Mouse (Mus musculus): ENCODE data around the gene Ntf3.

Gene Ntf3

DNA sequence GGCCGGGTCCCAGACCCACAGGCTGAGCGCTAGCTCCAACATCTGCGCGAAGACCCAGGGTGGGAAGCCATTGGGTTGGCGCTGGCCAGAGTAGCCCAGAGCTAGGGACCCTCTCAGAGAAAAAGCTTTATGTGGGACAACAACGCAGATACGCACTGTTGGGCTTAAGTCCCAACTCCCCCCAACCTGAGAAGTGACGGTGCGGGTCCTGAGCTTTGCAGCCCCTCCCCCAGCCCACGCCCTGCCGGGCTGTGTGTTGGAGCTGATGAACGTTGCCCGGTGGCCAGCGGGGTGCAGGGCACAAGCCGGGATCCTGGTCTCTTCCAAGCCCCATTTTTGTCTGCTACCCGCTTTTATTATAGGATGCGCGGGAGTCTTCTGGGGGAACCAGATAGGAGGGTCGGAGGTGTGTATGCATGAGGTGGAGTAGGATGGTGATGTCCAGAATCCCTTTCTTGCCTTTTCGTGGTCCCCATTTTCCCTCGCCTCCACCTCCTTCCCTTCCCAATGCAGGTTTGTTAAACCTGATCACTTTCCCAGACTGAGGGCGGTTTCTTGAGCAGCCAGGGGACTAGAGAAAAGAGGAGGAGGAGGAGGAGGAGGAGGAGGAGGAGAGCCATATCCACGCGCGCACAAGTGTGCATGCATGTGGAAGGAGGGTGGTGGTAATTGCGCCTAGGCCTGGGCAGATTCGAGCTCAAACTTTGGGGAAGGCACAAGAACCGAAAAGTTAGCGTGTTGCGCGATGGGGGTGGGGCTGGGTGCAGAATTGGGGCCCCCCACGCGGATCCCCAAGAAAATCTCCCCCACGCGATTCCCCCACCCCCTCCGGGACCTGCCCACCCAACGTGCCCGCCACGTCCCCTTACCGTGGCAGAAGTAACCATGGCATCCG is 2.6 kb downstream of the Ntf3 start:
- TF ChIP-seq NANOG (IDR thresholded peaks at IDR 0.05; ENCODE audit: borderline replicate concordance, low read length), result no peak
- TF ChIP-seq CTCF (conservative IDR thresholded peaks at IDR 0.05; ENCODE audit: low read length), result no peak
- no peak for TF ChIP-seq POU5F1 (IDR thresholded peaks at IDR 0.05; ENCODE audit: borderline replicate concordance, low read length)
- H3K9me3 ChIP-seq (ENCODE audit: low read length), result no peaks in the 10 kb centered on the region
- H3K36me3 ChIP-seq (ENCODE audit: insufficient read depth, low read length), result no peaks in the 10 kb centered on the region
- H3K4me3 ChIP-seq (replicated peaks; ENCODE audit: low read length), result peak overlapping the region; percentile 60
- peaks cover 83% of the 10 kb centered on the region for H3K27me3 ChIP-seq (ENCODE audit: insufficient read depth, low read length)
- H3K4me1 ChIP-seq (replicated peaks; ENCODE audit: low read depth, low read length), result peaks cover 55% of the 10 kb centered on the region

DNA sequence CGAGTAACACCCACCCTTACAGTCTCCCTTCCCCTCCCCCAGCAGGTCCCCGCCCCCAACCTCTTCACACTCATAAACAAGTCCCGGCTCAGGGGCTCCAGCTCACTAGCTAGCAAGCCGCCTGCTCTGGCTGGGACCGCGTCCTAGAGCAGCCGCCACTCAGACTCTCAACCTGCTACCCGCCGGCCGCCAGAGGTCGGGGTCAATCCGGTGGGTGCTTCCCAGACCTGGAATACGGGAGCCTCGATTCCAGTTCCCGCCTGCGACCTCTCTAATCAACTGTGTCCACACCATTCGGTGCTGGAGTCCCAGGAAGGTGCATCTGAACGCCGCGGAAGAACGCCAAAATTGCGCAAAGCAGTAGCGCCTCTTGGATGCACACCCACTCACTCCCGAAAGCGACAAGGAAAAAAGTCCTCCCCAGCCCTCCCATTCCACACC is 3.5 kb downstream of the Ntf3 start:
- H3K4me3 ChIP-seq (replicated peaks; ENCODE audit: low read length), result peak overlapping the region; percentile 60
- H3K36me3 ChIP-seq (ENCODE audit: insufficient read depth, low read length), result no peaks in the 10 kb centered on the region
- no peaks in the 10 kb centered on the region for H3K9me3 ChIP-seq (ENCODE audit: low read length)
- H3K27me3 ChIP-seq (ENCODE audit: insufficient read depth, low read length), result peaks cover 82% of the 10 kb centered on the region
- TF ChIP-seq NANOG (IDR thresholded peaks at IDR 0.05; ENCODE audit: borderline replicate concordance, low read length), result no peak
- TF ChIP-seq CTCF (conservative IDR thresholded peaks at IDR 0.05; ENCODE audit: low read length), result no peak
- no peak for TF ChIP-seq POU5F1 (IDR thresholded peaks at IDR 0.05; ENCODE audit: borderline replicate concordance, low read length)
- peaks cover 55% of the 10 kb centered on the region for H3K4me1 ChIP-seq (replicated peaks; ENCODE audit: low read depth, low read length)

DNA sequence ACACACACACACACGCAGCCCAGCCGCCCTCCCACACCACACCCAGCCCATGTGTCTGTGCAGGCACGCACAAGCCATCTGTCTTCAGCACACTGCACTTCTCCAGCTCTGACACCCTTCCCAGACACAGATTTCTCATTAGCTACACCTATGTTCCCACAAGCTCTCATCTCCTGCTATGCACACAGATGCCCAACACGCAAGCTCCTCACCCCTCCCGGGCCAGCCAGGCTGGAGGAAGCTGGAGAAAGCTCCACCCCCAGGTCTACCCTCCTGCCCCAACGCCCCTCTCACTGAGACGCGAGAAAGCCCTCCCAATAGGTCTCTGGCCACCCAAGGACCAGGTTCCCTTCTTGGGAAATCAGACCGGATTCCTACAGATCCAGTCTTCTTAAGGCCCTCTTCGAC is 4.4 kb downstream of the Ntf3 start:
- TF ChIP-seq CTCF (conservative IDR thresholded peaks at IDR 0.05; ENCODE audit: low read length) (no peak), NANOG (IDR thresholded peaks at IDR 0.05; ENCODE audit: borderline replicate concordance, low read length) (no peak), POU5F1 (IDR thresholded peaks at IDR 0.05; ENCODE audit: borderline replicate concordance, low read length) (no peak)
- H3K36me3 ChIP-seq (ENCODE audit: insufficient read depth, low read length), result no peaks in the 10 kb centered on the region
- H3K9me3 ChIP-seq (ENCODE audit: low read length), result no peaks in the 10 kb centered on the region
- H3K4me1 ChIP-seq (replicated peaks; ENCODE audit: low read depth, low read length), result peaks cover 52% of the 10 kb centered on the region
- peak overlapping the region; percentile 41 for H3K4me3 ChIP-seq (replicated peaks; ENCODE audit: low read length)
- peaks cover 77% of the 10 kb centered on the region for H3K27me3 ChIP-seq (ENCODE audit: insufficient read depth, low read length)

DNA sequence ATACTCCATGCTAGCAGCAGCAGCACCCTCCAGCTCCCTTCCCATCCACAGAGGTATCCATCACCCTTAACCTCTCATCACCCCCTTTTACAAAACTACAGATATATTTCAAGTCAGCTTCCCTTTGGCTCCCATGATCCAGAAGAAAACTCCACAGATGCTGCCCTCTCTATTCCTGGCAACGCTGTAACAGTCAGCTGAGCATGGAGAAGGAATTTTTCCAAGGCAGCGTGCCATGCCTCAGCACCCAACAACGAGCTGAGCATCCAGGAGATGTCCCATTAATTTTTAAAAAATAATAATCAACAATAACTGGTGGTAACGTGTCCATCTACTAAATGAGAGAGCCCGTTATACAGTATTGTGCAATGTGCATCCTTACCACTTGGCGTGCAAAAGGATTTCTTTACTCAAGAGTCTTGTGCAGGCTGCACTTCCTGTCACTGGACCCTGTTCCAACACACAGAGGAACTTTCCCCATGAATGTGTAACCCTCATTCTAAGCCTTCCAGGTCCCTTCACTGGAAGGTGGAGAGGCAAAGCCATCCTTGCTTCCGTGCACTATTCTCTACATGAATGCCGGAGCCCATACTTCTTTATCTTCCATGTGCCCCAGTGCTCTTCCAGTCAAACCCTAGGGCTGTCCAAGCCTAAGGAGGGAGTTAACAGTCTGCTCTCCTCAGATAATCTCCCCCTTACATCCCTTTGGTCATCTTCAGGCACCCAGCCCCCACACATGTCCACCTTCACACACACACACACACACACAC is 5.0 kb downstream of the Ntf3 start:
- no peak for TF ChIP-seq CTCF (conservative IDR thresholded peaks at IDR 0.05; ENCODE audit: low read length)
- no peak for TF ChIP-seq NANOG (IDR thresholded peaks at IDR 0.05; ENCODE audit: borderline replicate concordance, low read length)
- TF ChIP-seq POU5F1 (IDR thresholded peaks at IDR 0.05; ENCODE audit: borderline replicate concordance, low read length), result no peak
- H3K36me3 ChIP-seq (ENCODE audit: insufficient read depth, low read length), result no peaks in the 10 kb centered on the region
- H3K27me3 ChIP-seq (ENCODE audit: insufficient read depth, low read length), result peaks cover 71% of the 10 kb centered on the region
- no peak overlapping the region for H3K4me3 ChIP-seq (replicated peaks; ENCODE audit: low read length)
- peaks cover 46% of the 10 kb centered on the region for H3K4me1 ChIP-seq (replicated peaks; ENCODE audit: low read depth, low read length)
- H3K9me3 ChIP-seq (ENCODE audit: low read length), result no peaks in the 10 kb centered on the region

DNA sequence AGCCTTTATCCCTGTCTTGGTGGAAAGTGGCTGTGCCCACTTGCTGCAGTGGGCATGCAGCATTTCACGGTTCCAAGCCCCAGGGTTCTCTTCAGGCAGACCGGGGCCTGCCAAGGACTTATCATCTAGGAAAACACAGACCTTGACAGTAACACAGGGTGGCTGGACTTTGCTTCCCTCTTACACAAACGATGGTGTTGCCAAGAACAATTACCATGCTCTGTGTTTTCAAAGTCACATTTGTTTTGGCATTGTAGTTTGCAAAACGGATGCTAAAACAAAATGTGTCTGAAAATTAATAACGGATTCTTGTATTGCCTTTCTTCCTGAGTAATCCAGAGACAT is 6.7 kb downstream of the Ntf3 start:
- TF ChIP-seq CTCF (conservative IDR thresholded peaks at IDR 0.05; ENCODE audit: low read length) (no peak), NANOG (IDR thresholded peaks at IDR 0.05; ENCODE audit: borderline replicate concordance, low read length) (no peak), POU5F1 (IDR thresholded peaks at IDR 0.05; ENCODE audit: borderline replicate concordance, low read length) (no peak)
- Histone ChIP-seq H3K4me3 (replicated peaks; ENCODE audit: low read length) (no peak overlapping the region), H3K4me1 (replicated peaks; ENCODE audit: low read depth, low read length) (peaks cover 32% of the 10 kb centered on the region), H3K27me3 (ENCODE audit: insufficient read depth, low read length) (peaks cover 56% of the 10 kb centered on the region), H3K9me3 (ENCODE audit: low read length) (no peaks in the 10 kb centered on the region), H3K36me3 (ENCODE audit: insufficient read depth, low read length) (no peaks in the 10 kb centered on the region)

DNA sequence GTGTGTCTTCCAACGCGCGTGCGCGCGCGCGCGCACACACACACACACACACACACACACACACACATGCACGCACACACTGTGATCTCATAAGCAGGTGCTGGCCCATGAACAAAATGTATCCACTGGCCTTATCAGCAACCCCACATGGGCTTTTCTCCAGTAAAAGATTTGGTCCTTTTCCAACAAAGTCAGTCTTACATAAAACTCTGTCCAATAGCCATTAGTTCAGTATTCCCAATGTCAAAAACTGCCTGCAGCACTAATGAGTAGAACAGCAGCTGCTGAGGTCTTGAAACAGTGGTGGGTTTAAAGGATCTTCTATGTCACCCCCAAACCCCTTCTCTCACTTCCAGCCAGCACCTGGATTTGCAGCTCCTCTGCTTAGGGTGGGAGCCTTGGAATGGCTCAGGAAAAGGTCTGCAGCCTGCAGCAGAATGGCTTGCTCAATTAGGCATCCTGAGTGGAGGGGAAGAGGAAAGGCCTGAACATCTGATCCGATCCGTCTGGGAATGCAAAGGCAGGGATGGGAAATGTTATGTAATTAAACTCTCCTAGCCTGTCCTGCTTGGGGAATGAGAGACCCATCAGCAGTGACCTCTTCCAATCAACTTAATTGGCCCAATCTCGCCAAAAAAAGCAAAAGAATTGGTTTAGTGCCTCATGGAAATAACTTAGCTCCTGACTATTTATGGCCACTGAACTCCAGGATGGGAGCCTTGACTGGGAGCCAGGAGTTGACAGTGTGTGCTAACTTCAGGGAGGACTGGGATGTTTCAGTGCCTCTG is 7.2 kb downstream of the Ntf3 start:
- Histone ChIP-seq H3K9me3 (ENCODE audit: low read length) (no peaks in the 10 kb centered on the region), H3K4me3 (replicated peaks; ENCODE audit: low read length) (no peak overlapping the region), H3K36me3 (ENCODE audit: insufficient read depth, low read length) (no peaks in the 10 kb centered on the region), H3K4me1 (replicated peaks; ENCODE audit: low read depth, low read length) (peaks cover 26% of the 10 kb centered on the region), H3K27me3 (ENCODE audit: insufficient read depth, low read length) (peaks cover 52% of the 10 kb centered on the region)
- TF ChIP-seq POU5F1 (IDR thresholded peaks at IDR 0.05; ENCODE audit: borderline replicate concordance, low read length) (no peak), NANOG (IDR thresholded peaks at IDR 0.05; ENCODE audit: borderline replicate concordance, low read length) (no peak), CTCF (conservative IDR thresholded peaks at IDR 0.05; ENCODE audit: low read length) (no peak)

DNA sequence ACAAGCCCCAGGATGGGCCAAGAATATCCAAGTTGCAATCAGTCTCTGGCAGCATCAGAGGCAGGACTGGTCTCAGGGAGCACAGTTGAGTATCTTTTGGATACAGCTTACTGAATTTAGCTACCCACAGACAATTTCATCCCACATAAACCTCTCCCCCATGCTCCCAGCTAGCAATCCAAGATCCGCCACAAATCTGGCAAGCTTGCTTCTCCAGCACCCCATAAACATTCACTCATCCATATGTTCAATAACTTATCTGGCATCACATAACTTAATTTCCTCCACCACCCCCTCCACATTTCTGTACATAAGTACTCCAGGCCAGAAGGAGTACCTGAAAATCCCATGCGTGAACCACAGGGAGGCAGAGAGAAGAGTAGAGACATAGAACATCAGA is 10.8 kb downstream of the Ntf3 start:
- TF ChIP-seq CTCF (conservative IDR thresholded peaks at IDR 0.05; ENCODE audit: low read length) (no peak), POU5F1 (IDR thresholded peaks at IDR 0.05; ENCODE audit: borderline replicate concordance, low read length) (no peak), NANOG (IDR thresholded peaks at IDR 0.05; ENCODE audit: borderline replicate concordance, low read length) (no peak)
- H3K9me3 ChIP-seq (ENCODE audit: low read length), result no peaks in the 10 kb centered on the region
- no peaks in the 10 kb centered on the region for H3K36me3 ChIP-seq (ENCODE audit: insufficient read depth, low read length)
- H3K4me3 ChIP-seq (replicated peaks; ENCODE audit: low read length), result no peak overlapping the region
- peaks cover 26% of the 10 kb centered on the region for H3K27me3 ChIP-seq (ENCODE audit: insufficient read depth, low read length)
- H3K4me1 ChIP-seq (replicated peaks; ENCODE audit: low read depth, low read length), result no peaks in the 10 kb centered on the region
